Mouse (Mus musculus) embryonic facial prominence, embryonic 12.5 days (tissue): ENCODE data around the gene 9830107B12Rik. TPM values are rescaled to one million over a fixed set of nuclear protein-coding genes. Genes with fewer than 3 reads are reported as not detected.

ENCODE experiments used
- ATAC-seq: fragments of 200-750 bp; cut with Nextera tagmentation; 2 replicates; pipeline ENCODE4 v1.8.0; 2017; ENCODE audit not compliant: insufficient number of reproducible peaks, insufficient read depth, low FRiP score, low TSS enrichment
- H3K27ac ChIP-seq: fragments of 300-500 bp; sonication (generic); 2 replicates; pipeline ENCODE4 v1.5.1; 2016; ENCODE audit warnings: mild to moderate bottlenecking
- H3K27me3 ChIP-seq: fragments of 300-500 bp; sonication (generic); 2 replicates; pipeline ENCODE4 v1.6.1; 2016; ENCODE audit warnings: mild to moderate bottlenecking, moderate library complexity
- H3K36me3 ChIP-seq: fragments of 300-500 bp; sonication (generic); 2 replicates; pipeline ENCODE4 v1.6.1; 2016; ENCODE audit warnings: mild to moderate bottlenecking
- H3K4me1 ChIP-seq: fragments of 300-500 bp; sonication (generic); 2 replicates; pipeline ENCODE4 v1.6.1; 2016
- H3K4me2 ChIP-seq: fragments of 300-500 bp; sonication (generic); replicated peaks from 2 replicates; pipeline ENCODE4 v1.6.1; 2016; ENCODE audit warnings: mild to moderate bottlenecking, moderate library complexity
- H3K4me3 ChIP-seq: fragments of 300-500 bp; sonication (generic); 2 replicates; pipeline ENCODE4 v1.5.1; 2016; ENCODE audit warnings: mild to moderate bottlenecking
- H3K9ac ChIP-seq: fragments of 300-500 bp; sonication (generic); 2 replicates; pipeline ENCODE4 v1.6.1; 2016; ENCODE audit warnings: mild to moderate bottlenecking, moderate library complexity
- H3K9me3 ChIP-seq: fragments of 300-500 bp; sonication (generic); 2 replicates; pipeline ENCODE4 v1.6.1; 2016; ENCODE audit warnings: mild to moderate bottlenecking, moderate library complexity
- WGBS: fragments of 180-500 bp; shearing (Covaris S2); methylation state at CpG from one replicate; pipeline ENCODE4 v1.1.7; 2016; 5-methylcytosine and 5-hydroxymethylcytosine counted together
- polyA plus RNA-seq: library from polyadenylated mRNA; unstranded; fragments of >200 nt; fragmentation: Nextera tagmentation; extraction: Ambion mirVana; gene quantifications from 2 replicates; pipeline ENCODE4 v1.2.1, GENCODE M21; 2016

Gene 9830107B12Rik
- polyA plus RNA-seq, 1 experiment from 2014 or later: not detected

- Histone ChIP-seq H3K27ac (no peak overlapping the region), H3K36me3 (no peaks in the 10 kb centered on the region), H3K4me3 (no peak overlapping the region), H3K4me2 (no peak overlapping the region), H3K9me3 (no peaks in the 10 kb centered on the region), H3K9ac (no peak overlapping the region), H3K4me1 (0 out of 2 replicates have a peak, but pooled peaks cover 2% of the 10 kb centered on the region), H3K27me3 (no peaks in the 10 kb centered on the region)
- no peak for ATAC-seq
- WGBS: 50% methylated on average over 6 of the region's 6 CpGs
Measured at GRCm38 (mm10) chr17:48107862-48108261, 38.2 kb downstream of the 9830107B12Rik start.

- Histone ChIP-seq H3K4me2 (no peak overlapping the region), H3K9me3 (no peaks in the 10 kb centered on the region), H3K9ac (no peak overlapping the region), H3K4me3 (no peak overlapping the region), H3K27ac (no peak overlapping the region), H3K36me3 (no peaks in the 10 kb centered on the region), H3K4me1 (0 out of 2 replicates have a peak, but pooled peaks cover 2% of the 10 kb centered on the region), H3K27me3 (no peaks in the 10 kb centered on the region)
- ATAC-seq: no peak
- 47% methylated on average over 4 of the region's 4 CpGs for WGBS
Measured at GRCm38 (mm10) chr17:48107333-48107732, 38.7 kb downstream of the 9830107B12Rik start.

GRCm38 (mm10) chr17:48100441-48101417 lies 45.3 kb downstream of the 9830107B12Rik start:
- peaks cover 39% of the 10 kb centered on the region for H3K27me3 ChIP-seq
- H3K9ac ChIP-seq: no peak overlapping the region
- peak overlapping the region; percentile 43 for H3K4me2 ChIP-seq
- no peaks in the 10 kb centered on the region for H3K9me3 ChIP-seq
- H3K27ac ChIP-seq: no peak overlapping the region
- peak overlapping the region; percentile 22 for H3K4me3 ChIP-seq
- peaks cover 43% of the 10 kb centered on the region for H3K4me1 ChIP-seq
- ATAC-seq: 0 out of 2 replicates have a peak, but pooled peaks have one; percentile 25
- WGBS: 12% methylated on average over 20 of the region's 21 CpGs
- H3K36me3 ChIP-seq: no peaks in the 10 kb centered on the region

DNA sequence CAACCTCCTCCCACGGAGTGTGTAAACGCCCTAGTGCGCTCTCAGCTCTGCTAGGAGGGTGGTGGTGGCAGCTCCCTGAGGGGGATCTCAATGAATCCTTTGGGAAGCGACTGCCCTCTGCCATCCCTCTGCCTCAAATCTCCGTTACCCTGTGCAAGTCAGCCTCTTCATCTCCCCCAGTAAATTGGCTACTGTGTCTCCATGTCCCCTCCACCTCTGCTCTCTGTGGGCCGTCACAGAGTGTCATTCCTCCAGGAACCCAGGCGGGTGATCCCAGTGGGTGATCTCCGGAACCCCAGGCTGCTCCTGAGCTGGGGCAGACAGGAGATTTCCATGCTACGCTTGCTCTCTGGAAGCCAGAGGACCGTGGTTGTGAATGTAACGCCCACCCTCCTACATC lies 46.8 kb downstream of the 9830107B12Rik start:
- H3K9ac ChIP-seq: no peak overlapping the region
- peaks cover 54% of the 10 kb centered on the region for H3K4me1 ChIP-seq
- H3K27ac ChIP-seq: no peak overlapping the region
- peaks cover 51% of the 10 kb centered on the region for H3K27me3 ChIP-seq
- no peak overlapping the region; the same call in 1 of the 2 replicates for H3K4me2 ChIP-seq
- H3K4me3 ChIP-seq: no peak overlapping the region
- 20% methylated on average over 11 of the region's 11 CpGs for WGBS
- H3K9me3 ChIP-seq: no peaks in the 10 kb centered on the region
- no peaks in the 10 kb centered on the region for H3K36me3 ChIP-seq
- no peak for ATAC-seq

GRCm38 (mm10) chr17:48098528-48098890 lies 47.6 kb downstream of the 9830107B12Rik start:
- Histone ChIP-seq H3K9ac (no peak overlapping the region), H3K36me3 (no peaks in the 10 kb centered on the region), H3K9me3 (no peaks in the 10 kb centered on the region), H3K4me2 (peak overlapping the region; percentile 82), H3K4me3 (peak overlapping the region; percentile 32), H3K27me3 (peaks cover 54% of the 10 kb centered on the region), H3K27ac (peak overlapping the region; percentile 46), H3K4me1 (peaks cover 55% of the 10 kb centered on the region)
- WGBS: under 1% methylated on average over 16 of the region's 19 CpGs
- ATAC-seq: no peak

- H3K36me3 ChIP-seq: no peaks in the 10 kb centered on the region
- ATAC-seq: no peak
- peaks cover 54% of the 10 kb centered on the region for H3K27me3 ChIP-seq
- H3K9me3 ChIP-seq: no peaks in the 10 kb centered on the region
- H3K4me3 ChIP-seq: peak overlapping the region; percentile 32
- WGBS: under 1% methylated on average over 36 of the region's 43 CpGs
- H3K4me2 ChIP-seq: peak overlapping the region; percentile 82
- H3K4me1 ChIP-seq: peaks cover 57% of the 10 kb centered on the region
- peak overlapping the region; percentile 42 for H3K9ac ChIP-seq
- peak overlapping the region; percentile 57; the same call in 1 of the 2 replicates for H3K27ac ChIP-seq
Measured at GRCm38 (mm10) chr17:48097743-48098527, 48.1 kb downstream of the 9830107B12Rik start.

DNA sequence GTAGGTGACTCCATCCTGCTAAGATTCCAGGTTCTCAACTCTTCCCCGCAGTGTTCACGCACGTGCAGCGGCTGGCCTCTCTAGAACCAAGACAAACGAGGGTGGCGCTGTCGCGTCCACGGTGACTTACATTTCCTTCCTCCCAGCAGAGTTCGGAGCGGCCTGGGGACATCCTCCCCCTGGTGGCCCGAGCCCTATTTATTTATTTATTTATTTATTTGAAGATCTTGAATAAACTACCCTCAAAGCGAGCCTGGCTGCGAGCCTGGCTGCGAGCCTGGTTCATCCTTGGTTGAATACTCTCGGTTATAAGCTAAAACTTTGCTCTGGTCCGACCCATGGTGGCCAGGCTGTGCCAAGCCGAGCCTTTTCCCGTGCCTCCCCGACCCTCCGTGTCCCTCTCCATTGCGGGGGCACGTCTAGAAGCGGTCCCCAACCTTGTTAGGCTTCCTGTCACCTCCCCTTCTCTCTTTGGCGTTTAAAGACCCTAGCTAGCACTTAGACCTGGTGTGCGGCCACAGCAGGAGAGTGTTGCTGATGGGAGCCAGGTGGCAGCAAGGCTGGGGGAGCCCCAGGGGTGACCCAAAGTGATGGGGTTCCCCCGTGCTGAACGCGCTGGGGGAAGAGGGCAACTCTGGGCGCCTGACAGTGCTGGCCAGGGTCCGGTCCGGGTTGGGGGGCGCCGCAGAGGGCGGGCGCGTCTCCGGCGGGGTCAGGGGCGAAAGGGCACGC lies 48.9 kb downstream of the 9830107B12Rik start:
- Histone ChIP-seq H3K27ac (peak overlapping the region; percentile 57; the same call in 1 of the 2 replicates), H3K27me3 (peaks cover 54% of the 10 kb centered on the region), H3K9me3 (no peaks in the 10 kb centered on the region), H3K36me3 (no peaks in the 10 kb centered on the region), H3K4me1 (peaks cover 59% of the 10 kb centered on the region), H3K4me2 (peak overlapping the region; percentile 82), H3K9ac (peak overlapping the region; percentile 42; the same call in 1 of the 2 replicates), H3K4me3 (peak overlapping the region; percentile 32)
- 1% methylated on average over 36 of the region's 41 CpGs for WGBS
- ATAC-seq: peak; percentile 41; the same call in 1 of the 2 replicates

DNA sequence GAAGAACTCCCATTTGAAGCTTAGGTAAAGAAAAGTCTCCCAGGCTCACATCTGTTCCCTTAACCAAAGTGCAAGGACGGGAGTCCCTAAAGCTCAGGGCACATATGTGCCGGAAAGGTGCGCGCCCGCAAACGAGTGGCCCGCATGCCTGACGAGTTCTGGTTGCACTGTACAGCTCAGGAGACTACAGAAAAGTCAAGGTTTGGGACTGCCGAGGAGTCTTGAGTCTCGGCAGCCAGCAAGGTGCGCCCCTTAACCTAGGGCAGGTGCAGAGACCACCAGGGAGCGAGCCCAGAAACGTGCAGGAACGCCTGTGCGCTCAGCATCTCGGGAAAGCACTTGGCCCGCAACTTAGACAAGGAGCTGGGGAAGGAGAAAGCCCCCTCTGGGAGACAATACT lies 49.7 kb downstream of the 9830107B12Rik start:
- H3K4me3 ChIP-seq: 0 out of 2 replicates have a peak overlapping the region, but pooled peaks have one; percentile 5
- peaks cover 59% of the 10 kb centered on the region for H3K4me1 ChIP-seq
- peaks cover 54% of the 10 kb centered on the region for H3K27me3 ChIP-seq

DNA sequence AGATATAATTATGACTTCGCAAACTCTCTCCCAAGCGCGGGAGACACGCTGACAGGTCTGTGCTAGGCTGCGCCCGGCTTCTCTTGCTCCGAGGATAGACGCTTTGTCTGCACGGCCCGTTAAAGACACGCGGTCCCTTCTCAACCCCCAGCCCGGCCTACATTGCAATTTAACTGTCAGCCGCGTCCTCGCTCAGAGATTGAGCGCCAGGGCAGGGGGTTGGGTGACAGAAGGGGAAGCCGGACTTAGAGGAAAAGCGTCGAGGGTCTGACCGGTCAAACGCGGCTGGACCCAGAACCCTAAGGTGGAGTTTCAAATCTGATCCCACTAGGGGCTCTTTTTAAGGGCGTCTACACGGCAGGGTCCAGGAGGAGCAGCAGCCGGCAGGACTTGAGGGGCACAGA lies 50.3 kb downstream of the 9830107B12Rik start:
- H3K9ac ChIP-seq: peak overlapping the region; percentile 9; the same call in 1 of the 2 replicates
- 0 out of 2 replicates have a peak overlapping the region, but pooled peaks have one; percentile 25 for H3K4me2 ChIP-seq
- 1% methylated on average over 26 of the region's 26 CpGs for WGBS
- no peak for ATAC-seq
- no peaks in the 10 kb centered on the region for H3K9me3 ChIP-seq
- H3K4me1 ChIP-seq: peaks cover 59% of the 10 kb centered on the region
- H3K27ac ChIP-seq: no peak overlapping the region
- H3K27me3 ChIP-seq: peaks cover 54% of the 10 kb centered on the region
- no peak overlapping the region for H3K4me3 ChIP-seq
- no peaks in the 10 kb centered on the region for H3K36me3 ChIP-seq

More for the DNA sequence above, 49.7 kb downstream of the 9830107B12Rik start:
- no peak overlapping the region for H3K27ac ChIP-seq
- H3K36me3 ChIP-seq: no peaks in the 10 kb centered on the region
- H3K9me3 ChIP-seq: no peaks in the 10 kb centered on the region
- ATAC-seq: no peak
- WGBS: 10% methylated on average over 17 of the region's 17 CpGs
- no peak overlapping the region for H3K9ac ChIP-seq
- peak overlapping the region; percentile 82 for H3K4me2 ChIP-seq

- H3K4me2 ChIP-seq: peak overlapping the region; percentile 24; the same call in 1 of the 2 replicates
- ATAC-seq: no peak
- no peaks in the 10 kb centered on the region for H3K36me3 ChIP-seq
- H3K4me1 ChIP-seq: peaks cover 56% of the 10 kb centered on the region
- H3K9ac ChIP-seq: no peak overlapping the region
- WGBS: 5% methylated on average over 20 of the region's 20 CpGs
- no peak overlapping the region for H3K4me3 ChIP-seq
- H3K27me3 ChIP-seq: peaks cover 53% of the 10 kb centered on the region
- H3K9me3 ChIP-seq: no peaks in the 10 kb centered on the region
- no peak overlapping the region for H3K27ac ChIP-seq
Measured at GRCm38 (mm10) chr17:48094820-48095680, 51.0 kb downstream of the 9830107B12Rik start.
